Mouse (Mus musculus) mature B cell (primary cell): ENCODE results near the gene Gnai2.
"Not testable (repeated sequence)": the region's sequence is repeated elsewhere in the genome, so short reads cannot be mapped to it uniquely, and the experiment has no call there.

ENCODE experiments used
- in situ Hi-C: fragments of 300-500 bp; cut with MboI; formaldehyde crosslinking; loops from 2 replicates; pipeline ENCODE4 v1.14.3; 2019

The Gnai2 gene

GRCm38 (mm10) chr9:107568331-107569261, 66.6 kb downstream of the Gnai2 start:
- in situ Hi-C loops, result no loop called here

GRCm38 (mm10) chr9:107567702-107568319, 67.4 kb downstream of the Gnai2 start, which contains the start of gene Hyal2:
Gene Hyal2, plus strand, starts transcription at chr9:107567945.
- in situ Hi-C loops, result no loop called here

- in situ Hi-C loops, result no loop called here
These were observed 68.3 kb downstream of the Gnai2 start for GRCm38 (mm10) chr9:107566855-107567254.

GRCm38 (mm10) chr9:107566041-107566709, 69.0 kb downstream of the Gnai2 start:
- in situ Hi-C loops, result no loop called here

- in situ Hi-C loops, result not testable (repeated sequence)
These were observed 69.6 kb downstream of the Gnai2 start for GRCm38 (mm10) chr9:107565556-107565955.
